Mouse (Mus musculus) lung, embryonic 14.5 days (tissue): ENCODE data around the gene Cfap161. TPM values are rescaled to one million over a fixed set of nuclear protein-coding genes. Genes with fewer than 3 reads are reported as not detected.

Source experiments
- ATAC-seq: fragments of 200-750 bp; cut with Nextera tagmentation; 2 replicates; pipeline ENCODE4 v1.8.0; 2017; ENCODE audit warnings: mild to moderate bottlenecking, moderate TSS enrichment, moderate library complexity; ENCODE audit not compliant: insufficient read depth
- DNase-seq: peaks from one replicate; pipeline ENCODE4 v3.0.0-alpha.2; 2015
- H3K27ac ChIP-seq: fragments of 300-500 bp; sonication (generic); 2 replicates; pipeline ENCODE4 v1.5.1; 2014; ENCODE audit warnings: low read depth, mild to moderate bottlenecking, moderate library complexity
- H3K27me3 ChIP-seq: fragments of 300-500 bp; sonication (generic); 2 replicates; pipeline ENCODE4 v1.6.1; 2014; ENCODE audit warnings: low read length, control low read depth; ENCODE audit not compliant: insufficient read depth
- H3K36me3 ChIP-seq: fragments of 300-500 bp; sonication (generic); 2 replicates; pipeline ENCODE4 v1.6.1; 2014; ENCODE audit warnings: control low read depth; ENCODE audit not compliant: insufficient read depth
- H3K4me1 ChIP-seq: fragments of 300-500 bp; sonication (generic); 2 replicates; pipeline ENCODE4 v1.6.1; 2014; ENCODE audit warnings: antibody characterized with exemption, control low read depth; ENCODE audit not compliant: insufficient read depth
- H3K4me2 ChIP-seq: fragments of 300-500 bp; sonication (generic); 2 replicates; pipeline ENCODE4 v1.6.1; 2014; ENCODE audit warnings: mild to moderate bottlenecking
- H3K4me3 ChIP-seq: fragments of 300-500 bp; sonication (generic); 2 replicates; pipeline ENCODE4 v1.5.1; 2014; ENCODE audit warnings: low read depth, low read length
- H3K9ac ChIP-seq: fragments of 300-500 bp; sonication (generic); 2 replicates; pipeline ENCODE4 v1.6.1; 2014
- H3K9me3 ChIP-seq: fragments of 300-500 bp; sonication (generic); 2 replicates; pipeline ENCODE4 v1.6.1; 2016; ENCODE audit warnings: low read depth, low read length, control low read depth
- CTCF ChIP-seq: IDR thresholded peaks from 2 replicates; pipeline ENCODE4 v1.5.1; 2016; ENCODE audit warnings: antibody characterized with exemption, low read depth
- WGBS: fragments of 180-500 bp; shearing (Covaris S2); extraction: QIAGEN DNeasy Blood & Tissue Kit; methylation state at CpG from one replicate; pipeline ENCODE4 v1.1.7; 2014; 5-methylcytosine and 5-hydroxymethylcytosine counted together
- polyA plus RNA-seq: library from polyadenylated mRNA; unstranded; fragments of >200 nt; fragmentation: Nextera tagmentation; extraction: Ambion mirVana; gene quantifications from 2 replicates; pipeline ENCODE4 v1.2.1, GENCODE M21; 2014

Cfap161 gene
- polyA plus RNA-seq, 1 experiment from 2014 or later: 0.13 TPM

DNA sequence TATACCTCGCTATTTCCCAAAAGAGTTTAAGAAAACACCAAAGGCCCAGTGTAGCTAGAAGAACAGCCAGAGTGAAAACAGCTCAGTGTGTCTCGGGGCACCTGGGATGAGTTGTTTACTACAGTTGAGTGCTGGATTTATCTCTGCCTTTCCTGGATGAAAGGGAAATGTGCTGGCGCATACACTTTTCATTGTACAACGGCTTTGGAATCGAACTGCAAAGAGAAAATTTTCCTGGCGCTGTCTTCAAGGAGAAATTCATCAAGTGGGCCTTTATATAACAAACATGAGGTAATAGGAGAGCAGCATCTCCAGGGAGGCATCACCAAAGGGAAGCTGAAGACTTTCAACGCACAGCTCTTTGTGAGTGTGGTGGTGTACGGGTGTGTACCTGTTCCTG, 17.2 kb upstream of the Cfap161 start:
- WGBS: 46% methylated on average over 8 of the region's 8 CpGs
- Histone ChIP-seq H3K36me3 (no peaks in the 10 kb centered on the region), H3K9ac (no peak overlapping the region), H3K9me3 (no peaks in the 10 kb centered on the region), H3K4me1 (peaks cover 43% of the 10 kb centered on the region), H3K27me3 (no peaks in the 10 kb centered on the region), H3K27ac (peak overlapping the region; percentile 97; the same call in 1 of the 2 replicates), H3K4me2 (no peak overlapping the region), H3K4me3 (no peak overlapping the region)
- DNase-seq (peak; percentile 66), ATAC-seq (no peak)
- no peak for TF ChIP-seq CTCF

DNA sequence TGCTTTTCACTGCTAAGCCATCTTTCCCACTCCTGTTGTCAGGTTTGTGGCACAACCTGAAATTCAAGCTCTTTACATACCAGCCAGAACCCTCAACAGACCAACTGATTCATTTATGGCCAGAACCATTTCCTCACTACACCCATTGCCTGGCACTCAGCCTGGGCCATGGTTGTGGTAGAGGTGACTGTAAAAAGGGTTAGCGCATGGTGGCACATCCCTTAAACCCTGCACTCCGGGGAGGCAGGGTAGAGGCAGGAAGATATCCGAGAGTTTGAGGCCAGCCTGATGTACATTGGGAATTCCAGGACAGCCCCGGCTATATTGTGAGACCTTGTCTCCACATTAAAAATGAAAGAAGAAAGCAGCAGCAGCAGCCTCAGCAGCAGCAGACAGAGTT, 16.8 kb upstream of the Cfap161 start:
- Histone ChIP-seq H3K36me3 (no peaks in the 10 kb centered on the region), H3K27me3 (no peaks in the 10 kb centered on the region), H3K9me3 (no peaks in the 10 kb centered on the region), H3K4me1 (peaks cover 43% of the 10 kb centered on the region), H3K9ac (no peak overlapping the region), H3K4me3 (no peak overlapping the region), H3K27ac (peak overlapping the region; percentile 80), H3K4me2 (no peak overlapping the region)
- TF ChIP-seq CTCF: no peak
- DNase-seq (no peak), ATAC-seq (no peak)
- WGBS: 72% methylated on average over 4 of the region's 4 CpGs

DNA sequence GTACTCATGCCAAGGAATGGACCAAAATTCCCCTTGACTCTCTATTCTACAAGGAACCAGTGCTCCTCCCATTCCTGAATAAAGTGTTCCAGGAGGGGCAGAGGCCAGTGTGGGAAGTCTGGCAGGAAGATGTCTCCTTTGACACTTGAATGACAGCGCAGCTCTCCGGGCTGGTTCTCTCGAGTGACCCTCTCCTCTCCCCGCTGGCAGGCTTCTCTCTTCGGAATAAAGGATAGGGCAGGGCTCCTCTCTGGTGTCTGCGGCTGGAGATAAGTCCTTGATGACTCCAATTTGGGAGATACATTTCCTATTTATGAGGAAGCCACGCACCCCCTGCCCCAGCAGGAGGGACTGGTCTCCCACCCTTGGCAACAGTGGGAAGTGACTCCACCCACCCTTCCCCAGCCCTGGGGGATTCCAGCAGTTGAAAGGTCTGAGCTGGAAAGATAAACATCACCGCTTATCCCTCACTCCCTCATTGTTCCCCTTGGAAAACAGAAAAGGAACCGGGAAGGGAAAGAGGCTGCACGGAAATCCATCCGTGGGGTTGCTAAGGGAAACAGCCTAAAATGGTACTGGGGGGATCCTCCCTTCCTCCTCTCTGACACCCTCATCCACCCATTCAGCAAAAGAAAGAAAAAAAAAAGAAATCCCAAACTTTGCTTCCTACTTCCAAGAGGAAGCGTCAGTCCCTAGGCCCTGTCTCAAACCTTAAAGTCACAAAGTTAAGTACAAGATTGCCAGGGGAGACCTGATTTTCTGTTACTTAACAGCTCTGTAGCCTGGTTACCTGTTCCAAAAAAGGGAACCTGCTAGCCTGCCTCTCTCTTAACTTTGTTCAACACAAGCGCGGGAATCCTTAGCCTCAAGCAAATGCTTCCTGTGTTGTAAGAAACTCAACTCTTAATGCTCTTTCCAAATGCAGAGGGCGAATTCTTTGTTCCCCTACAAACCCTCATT, 15.7 kb upstream of the Cfap161 start:
- TF ChIP-seq CTCF: no peak
- Histone ChIP-seq H3K27ac (peak overlapping the region; percentile 80), H3K27me3 (no peaks in the 10 kb centered on the region), H3K36me3 (no peaks in the 10 kb centered on the region), H3K4me1 (peaks cover 43% of the 10 kb centered on the region), H3K9me3 (no peaks in the 10 kb centered on the region), H3K4me3 (no peak overlapping the region), H3K9ac (no peak overlapping the region), H3K4me2 (peak overlapping the region; percentile 46)
- 15% methylated on average over 15 of the region's 15 CpGs for WGBS
- ATAC-seq (peak; percentile 40; the same call in 1 of the 2 replicates), DNase-seq (peak; percentile 72)

DNA sequence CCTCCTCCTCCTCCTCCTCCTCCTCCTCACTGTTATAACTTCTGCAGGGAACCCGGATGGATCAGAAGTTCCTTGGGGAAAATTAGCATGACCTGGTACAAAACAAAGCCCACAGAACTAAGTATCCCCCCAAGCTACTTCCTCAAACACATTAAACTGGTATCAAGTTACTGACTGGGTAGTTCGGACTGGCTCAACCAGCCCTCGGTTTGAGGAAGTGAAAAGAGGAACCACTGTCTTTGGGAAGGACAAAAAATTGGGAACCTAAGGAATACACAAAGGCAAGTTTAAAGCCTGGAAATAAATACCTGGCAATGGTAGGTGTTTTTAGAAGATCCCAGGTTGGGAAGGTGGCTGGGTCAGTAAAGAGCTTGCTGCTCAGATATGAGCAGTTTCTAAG, 15.0 kb upstream of the Cfap161 start:
- peaks cover 43% of the 10 kb centered on the region for H3K4me1 ChIP-seq
- H3K27ac ChIP-seq: peak overlapping the region; percentile 80
- H3K27me3 ChIP-seq: no peaks in the 10 kb centered on the region
- H3K9me3 ChIP-seq: no peaks in the 10 kb centered on the region
- ATAC-seq (no peak), DNase-seq (no peak)
- H3K36me3 ChIP-seq: no peaks in the 10 kb centered on the region
- H3K4me3 ChIP-seq: no peak overlapping the region
- 2% methylated on average over 2 of the region's 3 CpGs for WGBS
- H3K4me2 ChIP-seq: peak overlapping the region; percentile 46
- no peak overlapping the region for H3K9ac ChIP-seq
- no peak for TF ChIP-seq CTCF

DNA sequence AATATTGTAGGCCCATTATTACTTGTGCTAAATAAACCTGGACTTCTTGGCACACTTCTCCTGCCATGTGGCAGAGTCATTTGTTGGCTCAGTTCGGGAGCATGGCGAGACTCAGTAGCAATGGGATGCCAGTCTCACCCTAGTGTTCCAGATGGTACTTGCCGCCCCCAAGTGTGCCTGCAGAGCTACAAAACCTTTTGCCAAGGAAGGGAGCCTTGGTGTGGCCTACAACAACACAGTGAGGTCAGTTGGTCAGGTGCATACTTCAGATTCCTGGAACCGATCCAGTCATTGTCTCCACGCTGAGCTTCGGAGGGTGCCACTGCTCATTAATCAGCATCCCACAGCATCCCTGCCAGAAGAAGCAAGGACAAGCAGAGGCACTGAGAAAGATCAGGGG, 14.4 kb upstream of the Cfap161 start:
- Histone ChIP-seq H3K36me3 (no peaks in the 10 kb centered on the region), H3K27ac (peak overlapping the region; percentile 65), H3K4me2 (no peak overlapping the region), H3K27me3 (no peaks in the 10 kb centered on the region), H3K4me3 (no peak overlapping the region), H3K9ac (no peak overlapping the region), H3K9me3 (no peaks in the 10 kb centered on the region), H3K4me1 (peaks cover 38% of the 10 kb centered on the region)
- DNase-seq: peak; percentile 71
- ATAC-seq: no peak
- WGBS: 33% methylated on average over 6 of the region's 6 CpGs
- TF ChIP-seq CTCF: no peak

DNA sequence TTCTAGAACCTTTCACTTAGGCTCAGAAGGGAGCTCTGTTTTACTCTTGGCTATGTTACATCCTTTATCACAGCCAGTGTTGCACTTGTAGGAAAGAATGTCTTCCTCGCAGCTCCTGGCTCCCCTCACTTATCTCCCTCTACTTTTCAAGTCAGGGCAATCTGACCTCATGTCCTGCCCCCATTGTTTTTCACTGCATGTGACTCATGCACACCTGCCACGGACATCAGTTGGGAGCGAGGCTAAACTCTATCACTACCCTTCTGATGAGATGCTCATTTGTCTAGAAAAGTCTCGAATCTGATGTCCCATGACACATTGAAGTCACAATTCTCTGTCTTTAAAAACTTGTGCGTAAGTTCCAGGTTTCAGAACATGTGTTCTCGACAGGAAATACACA, 12.3 kb upstream of the Cfap161 start:
- TF ChIP-seq CTCF: no peak
- no peak overlapping the region for H3K4me3 ChIP-seq
- H3K27me3 ChIP-seq: no peaks in the 10 kb centered on the region
- no peaks in the 10 kb centered on the region for H3K36me3 ChIP-seq
- no peak overlapping the region for H3K9ac ChIP-seq
- no peak for ATAC-seq
- no peak overlapping the region for H3K27ac ChIP-seq
- no peak overlapping the region for H3K4me2 ChIP-seq
- WGBS: 62% methylated on average over 6 of the region's 6 CpGs
- DNase-seq: no peak
- H3K4me1 ChIP-seq: peaks cover 28% of the 10 kb centered on the region
- no peaks in the 10 kb centered on the region for H3K9me3 ChIP-seq

DNA sequence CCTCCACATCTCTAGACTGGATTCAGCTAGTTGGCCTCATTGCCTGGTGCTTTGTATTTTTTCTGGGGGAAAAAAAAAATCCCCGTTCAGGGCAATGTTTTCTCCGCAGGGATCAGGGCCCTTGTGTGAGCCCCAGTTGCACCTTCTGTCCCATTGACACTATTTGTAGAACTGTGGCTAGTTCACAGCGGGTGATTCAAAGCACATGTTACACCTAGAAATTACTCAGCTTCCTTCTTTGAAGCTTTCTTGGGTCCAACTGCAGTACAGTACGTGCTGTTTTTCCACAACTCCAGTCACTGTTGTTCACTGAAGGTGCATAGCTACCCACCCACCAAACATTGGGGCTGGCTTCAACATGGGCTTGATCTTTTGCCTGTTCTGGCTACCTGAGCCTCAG, 9.1 kb upstream of the Cfap161 start:
- no peak overlapping the region for H3K9ac ChIP-seq
- WGBS: 74% methylated on average over 4 of the region's 4 CpGs

More for the DNA sequence above, 9.1 kb upstream of the Cfap161 start:
- no peaks in the 10 kb centered on the region for H3K27me3 ChIP-seq
- no peak overlapping the region for H3K4me3 ChIP-seq
- ATAC-seq: no peak
- H3K27ac ChIP-seq: no peak overlapping the region
- no peak for TF ChIP-seq CTCF
- no peak for DNase-seq
- H3K4me1 ChIP-seq: 0 out of 2 replicates have a peak, but pooled peaks cover 2% of the 10 kb centered on the region
- H3K4me2 ChIP-seq: no peak overlapping the region
- no peaks in the 10 kb centered on the region for H3K9me3 ChIP-seq
- H3K36me3 ChIP-seq: no peaks in the 10 kb centered on the region
